Mouse (Mus musculus) thymus, postnatal 4 days (tissue): ENCODE measurements around the gene Nufip1.

Experiments
- DNase-seq: peaks from one replicate; pipeline ENCODE4 v3.0.0; 2021

Gene Nufip1

DNA sequence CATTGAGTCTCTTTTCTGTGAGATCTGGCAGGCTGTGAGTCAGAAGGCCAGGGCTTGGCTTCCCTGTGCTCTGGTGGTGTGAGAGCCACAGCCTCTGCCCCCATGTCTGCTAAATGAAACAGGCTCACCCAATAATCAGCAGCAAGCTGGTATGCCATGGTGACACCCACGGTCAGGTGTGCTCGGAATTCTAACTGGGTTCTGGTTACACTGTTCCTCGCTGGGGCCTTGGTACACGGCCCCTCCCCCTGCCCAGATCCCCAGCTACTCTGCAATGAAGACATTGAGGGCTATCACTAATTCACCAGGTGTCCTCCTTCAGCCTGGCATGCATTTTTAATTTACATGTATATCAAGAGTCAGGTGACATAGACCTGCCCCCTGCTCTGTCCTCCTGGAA, 75.6 kb downstream of the Nufip1 start:
- no peak for DNase-seq
